Mouse (Mus musculus) embryonic facial prominence, embryonic 11.5 days (tissue): ENCODE measurements around the gene Olfr477. TPM values are rescaled to one million over a fixed set of nuclear protein-coding genes. Genes with fewer than 3 reads are reported as not detected.
"Not testable (repeated sequence)": the region's sequence is repeated elsewhere in the genome, so short reads cannot be mapped to it uniquely, and the experiment has no call there.

ENCODE experiments used
- ATAC-seq: fragments of 200-750 bp; cut with Nextera tagmentation; replicated peaks from 2 replicates; pipeline ENCODE4 v1.8.0; 2017; ENCODE audit warnings: low read depth; ENCODE audit not compliant: insufficient number of reproducible peaks, low FRiP score, low TSS enrichment
- DNase-seq: peaks from one replicate; pipeline ENCODE4 v3.0.0-alpha.2; 2015; ENCODE audit warnings: low spot score
- H3K27ac ChIP-seq: fragments of 300-500 bp; sonication (generic); replicated peaks from 2 replicates; pipeline ENCODE4 v1.5.1; 2014; ENCODE audit warnings: mild to moderate bottlenecking, low read depth, low read length, control low read depth
- H3K27me3 ChIP-seq: fragments of 300-500 bp; sonication (generic); 2 replicates; pipeline ENCODE4 v1.6.1; 2014; ENCODE audit warnings: mild to moderate bottlenecking, low read length, moderate library complexity, mixed read lengths; ENCODE audit not compliant: control insufficient read depth, insufficient read depth
- H3K36me3 ChIP-seq: fragments of 300-500 bp; sonication (generic); replicated peaks from 2 replicates; pipeline ENCODE4 v1.6.1; 2014; ENCODE audit warnings: low read depth, mild to moderate bottlenecking, low read length, moderate library complexity, mixed read lengths; ENCODE audit not compliant: control insufficient read depth, insufficient read depth
- H3K4me1 ChIP-seq: fragments of 300-500 bp; sonication (generic); 2 replicates; pipeline ENCODE4 v1.6.1; 2014; ENCODE audit warnings: low read length, mixed read lengths; ENCODE audit not compliant: control insufficient read depth, insufficient read depth
- H3K4me2 ChIP-seq: fragments of 300-500 bp; sonication (generic); 2 replicates; pipeline ENCODE4 v1.6.1; 2014; ENCODE audit warnings: low read depth, mild to moderate bottlenecking, control low read depth, low read length, moderate library complexity
- H3K4me3 ChIP-seq: fragments of 300-500 bp; sonication (generic); 2 replicates; pipeline ENCODE4 v1.5.1; 2014; ENCODE audit warnings: low read depth, low read length, control low read depth
- H3K9ac ChIP-seq: fragments of 300-500 bp; sonication (generic); replicated peaks from 2 replicates; pipeline ENCODE4 v1.6.1; 2014; ENCODE audit warnings: mild to moderate bottlenecking, control low read depth, low read length
- H3K9me3 ChIP-seq: fragments of 300-500 bp; sonication (generic); replicated peaks from 2 replicates; pipeline ENCODE4 v1.6.1; 2016; ENCODE audit warnings: mild to moderate bottlenecking, low read length, inconsistent platforms, mixed read lengths; ENCODE audit not compliant: control insufficient read depth
- WGBS: fragments of 180-500 bp; shearing (Covaris S2); extraction: QIAGEN DNeasy Blood & Tissue Kit; methylation state at CpG from one replicate; pipeline ENCODE4 v1.1.7; 2014; 5-methylcytosine and 5-hydroxymethylcytosine counted together
- polyA plus RNA-seq: library from polyadenylated mRNA; unstranded; fragments of >200 nt; fragmentation: Nextera tagmentation; extraction: Ambion mirVana; gene quantifications from 2 replicates; pipeline ENCODE4 v1.2.1, GENCODE M21; 2014

Gene Olfr477
- not detected in 2 replicates for polyA plus RNA-seq

GRCm38 (mm10) chr7:107986393-107986792, at the start of gene Olfr477:
Gene Olfr477 (plus strand): TSS chr7:107986693.
- Histone ChIP-seq H3K9me3 (no peaks in the 10 kb centered on the region), H3K4me1 (no peaks in the 10 kb centered on the region), H3K36me3 (no peaks in the 10 kb centered on the region), H3K27me3 (no peaks in the 10 kb centered on the region), H3K4me2 (no peak within 1 kb of the TSS), H3K27ac (no peak within 1 kb of the TSS), H3K4me3 (no peak within 1 kb of the TSS), H3K9ac (no peak within 1 kb of the TSS)
- 81% methylated on average over 2 of the region's 2 CpGs for whole genome bisulfite sequencing
- no peak for ATAC-seq
- no peak for DNase-seq

GRCm38 (mm10) chr7:107952539-107952938, 34.0 kb upstream of the Olfr477 start:
- H3K36me3 ChIP-seq, DNase-seq, H3K4me2 ChIP-seq, H3K4me3 ChIP-seq, H3K4me1 ChIP-seq, H3K9me3 ChIP-seq, ATAC-seq, H3K9ac ChIP-seq, H3K27me3 ChIP-seq, H3K27ac ChIP-seq: not testable (repeated sequence)
- 97% methylated on average over 12 of the region's 12 CpGs for WGBS

DNA sequence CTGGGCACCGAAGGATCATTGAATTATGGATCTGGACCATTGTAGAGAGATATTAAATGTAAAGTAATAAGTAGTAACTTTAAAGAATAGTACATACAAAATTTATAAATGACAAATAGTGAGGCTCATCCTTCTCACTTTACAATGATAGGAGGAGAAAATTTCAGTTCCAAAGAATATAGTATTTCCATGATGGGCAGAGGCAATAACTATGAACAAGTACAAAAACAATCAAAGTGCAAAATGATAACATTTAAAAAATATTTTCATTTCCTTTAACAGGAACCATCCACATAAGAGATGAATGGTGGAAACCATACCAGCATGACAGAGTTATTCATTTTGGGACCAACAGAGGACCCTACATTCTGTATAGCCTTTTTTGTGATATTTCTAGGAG, 32.1 kb upstream of the Olfr477 start, which contains the start of gene Olfr474:
Gene Olfr474 (plus strand): TSS at position 301 of the 400 bp plus-strand sequence.
- DNase-seq, result no peak

DNA sequence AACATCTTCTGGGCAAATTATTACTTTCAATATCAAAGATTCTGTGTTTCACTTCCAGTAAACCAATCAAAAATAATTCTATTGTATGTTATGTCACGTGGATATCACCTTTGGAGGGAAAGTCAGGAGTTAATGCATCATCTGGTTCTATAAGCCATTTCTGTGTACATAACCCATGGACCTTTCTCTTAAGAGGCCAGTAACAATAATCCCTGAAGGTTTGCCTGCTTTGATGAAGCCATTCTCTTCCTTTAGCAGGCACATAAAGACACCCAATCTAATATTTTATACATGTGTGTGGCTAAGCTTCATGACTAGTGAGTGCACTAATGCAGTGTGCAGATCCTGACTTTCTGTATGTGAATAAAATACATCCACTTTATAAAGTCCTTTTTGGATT, 22.0 kb upstream of the Olfr477 start, which contains the start of gene Olfr476:
Gene Olfr476 (plus strand): TSS at position 301 of the 400 bp plus-strand sequence.
- DNase-seq, result no peak
- H3K9ac ChIP-seq, result no peak within 1 kb of the TSS
- H3K4me2 ChIP-seq, result no peak within 1 kb of the TSS
- no peaks in the 10 kb centered on the region for H3K27me3 ChIP-seq
- no peak within 1 kb of the TSS for H3K4me3 ChIP-seq
- no peak within 1 kb of the TSS for H3K27ac ChIP-seq
- no peaks in the 10 kb centered on the region for H3K9me3 ChIP-seq
- H3K36me3 ChIP-seq, result no peaks in the 10 kb centered on the region
- 65% methylated on average over 1 of the region's 1 CpGs for WGBS
- H3K4me1 ChIP-seq, result no peaks in the 10 kb centered on the region
- ATAC-seq, result no peak

More for the DNA sequence above, 32.1 kb upstream of the Olfr477 start, which contains the start of gene Olfr474:
- Histone ChIP-seq H3K4me2 (no peak within 1 kb of the TSS), H3K9ac (no peak within 1 kb of the TSS), H3K9me3 (no peaks in the 10 kb centered on the region), H3K27me3 (no peaks in the 10 kb centered on the region), H3K36me3 (no peaks in the 10 kb centered on the region), H3K4me3 (no peak within 1 kb of the TSS), H3K27ac (no peak within 1 kb of the TSS), H3K4me1 (no peaks in the 10 kb centered on the region)
- 92% methylated on average over 1 of the region's 1 CpGs for WGBS
- no peak for ATAC-seq

GRCm38 (mm10) chr7:108014256-108014655, 27.8 kb downstream of the Olfr477 start:
- H3K4me3 ChIP-seq, H3K9ac ChIP-seq, ATAC-seq, DNase-seq, H3K4me1 ChIP-seq, H3K27me3 ChIP-seq, H3K4me2 ChIP-seq, H3K9me3 ChIP-seq, H3K36me3 ChIP-seq, H3K27ac ChIP-seq: not testable (repeated sequence)

- Histone ChIP-seq H3K36me3 (no peaks in the 10 kb centered on the region), H3K9ac (no peak within 1 kb of the TSS), H3K4me1 (no peaks in the 10 kb centered on the region), H3K4me2 (no peak within 1 kb of the TSS), H3K27ac (no peak within 1 kb of the TSS), H3K9me3 (no peaks in the 10 kb centered on the region), H3K27me3 (no peaks in the 10 kb centered on the region), H3K4me3 (no peak within 1 kb of the TSS)
- DNase-seq (no peak), ATAC-seq (no peak)
- WGBS, result 80% methylated on average over 3 of the region's 3 CpGs
Observed at GRCm38 (mm10) chr7:108033889-108034288, 47.4 kb downstream of the Olfr477 start, which contains the start of gene Olfr478. Gene Olfr478 (minus strand): TSS chr7:108033989.

Other genes starting within 250 kb of the Olfr477 start
- 0.29 and 0.31 TPM in 2 replicates for gene Cyb5r2, start 228.7 kb upstream of the Olfr477 start, polyA plus RNA-seq
- gene Ovch2, start 185.5 kb upstream of the Olfr477 start, polyA plus RNA-seq, result not detected in 2 replicates
- not detected in 2 replicates for gene Olfr467, start 174.4 kb upstream of the Olfr477 start, polyA plus RNA-seq
- not detected in 2 replicates for gene Olfr469, start 161.2 kb upstream of the Olfr477 start, polyA plus RNA-seq
- gene Olfr470, start 139.2 kb upstream of the Olfr477 start, polyA plus RNA-seq, result not detected in 2 replicates
- not detected in 2 replicates for gene Olfr472, start 88.8 kb upstream of the Olfr477 start, polyA plus RNA-seq
- not detected in 2 replicates for gene Olfr473, start 56.2 kb upstream of the Olfr477 start, polyA plus RNA-seq
- not detected in 2 replicates for gene Olfr474, start 32.0 kb upstream of the Olfr477 start, polyA plus RNA-seq
- gene Olfr476, start 21.9 kb upstream of the Olfr477 start, polyA plus RNA-seq, result not detected in 2 replicates
- gene Olfr478, start 47.3 kb downstream of the Olfr477 start, polyA plus RNA-seq, result not detected in 2 replicates
- gene Olfr479, start 64.0 kb downstream of the Olfr477 start, polyA plus RNA-seq, result not detected in 2 replicates
- not detected in 2 replicates for gene Olfr480, start 80.7 kb downstream of the Olfr477 start, polyA plus RNA-seq
- not detected in 2 replicates for gene Olfr481, start 93.2 kb downstream of the Olfr477 start, polyA plus RNA-seq
- 0.10 TPM in 1 of 2 replicates, not detected in the other for gene Olfr482, start 110.9 kb downstream of the Olfr477 start, polyA plus RNA-seq
- gene Olfr483, start 114.2 kb downstream of the Olfr477 start, polyA plus RNA-seq, result 0.07 TPM in 1 of 2 replicates, not detected in the other
- gene Olfr484, start 140.8 kb downstream of the Olfr477 start, polyA plus RNA-seq, result not detected in 2 replicates
- not detected in 2 replicates for gene Olfr485, start 173.2 kb downstream of the Olfr477 start, polyA plus RNA-seq
- not detected in 2 replicates for gene Olfr486, start 186.0 kb downstream of the Olfr477 start, polyA plus RNA-seq
- not detected in 2 replicates for gene Olfr487, start 227.9 kb downstream of the Olfr477 start, polyA plus RNA-seq